Mouse (Mus musculus) heart, postnatal 0 days (tissue): Measurements from ENCODE around the gene Tmsb4x. TPM values are rescaled to one million over a fixed set of nuclear protein-coding genes. Genes with fewer than 3 reads are reported as not detected.

Source experiments
- ATAC-seq: fragments of 200-750 bp; cut with Nextera tagmentation; 2 replicates; pipeline ENCODE4 v1.8.0; 2017; ENCODE audit warnings: low read depth, moderate number of reproducible peaks, moderate library complexity; ENCODE audit not compliant: insufficient read depth
- DNase-seq: peaks from one replicate; pipeline ENCODE4 v3.0.0-alpha.2; 2016; ENCODE audit warnings: low spot score
- H3K27ac ChIP-seq: fragments of 300-500 bp; sonication (generic); 2 replicates; pipeline ENCODE4 v1.5.1; 2014; ENCODE audit warnings: low read depth, mild to moderate bottlenecking
- H3K27me3 ChIP-seq: fragments of 300-500 bp; sonication (generic); 2 replicates; pipeline ENCODE4 v1.6.1; 2014; ENCODE audit warnings: low read length, mixed read lengths; ENCODE audit not compliant: control insufficient read depth, insufficient read depth
- H3K36me3 ChIP-seq: fragments of 300-500 bp; sonication (generic); replicated peaks from 2 replicates; pipeline ENCODE4 v1.6.1; 2014; ENCODE audit warnings: low read length, mixed read lengths; ENCODE audit not compliant: control insufficient read depth, insufficient read depth
- H3K4me1 ChIP-seq: fragments of 300-500 bp; sonication (generic); 2 replicates; pipeline ENCODE4 v1.6.1; 2014; ENCODE audit warnings: antibody characterized with exemption; ENCODE audit not compliant: control insufficient read depth, insufficient read depth
- H3K4me2 ChIP-seq: fragments of 300-500 bp; sonication (generic); 2 replicates; pipeline ENCODE4 v1.6.1; 2014; ENCODE audit warnings: low read depth, mild to moderate bottlenecking, low read length, moderate library complexity
- H3K4me3 ChIP-seq: fragments of 300-500 bp; sonication (generic); 2 replicates; pipeline ENCODE4 v1.5.1; 2014; ENCODE audit warnings: low read depth, low read length
- H3K9ac ChIP-seq: fragments of 300-500 bp; sonication (generic); replicated peaks from 2 replicates; pipeline ENCODE4 v1.6.1; 2014; ENCODE audit warnings: low read depth, low read length, mixed read lengths
- H3K9me3 ChIP-seq: fragments of 300-500 bp; sonication (generic); replicated peaks from 2 replicates; pipeline ENCODE4 v1.6.1; 2016; ENCODE audit warnings: low read length; ENCODE audit not compliant: control insufficient read depth
- CTCF ChIP-seq: IDR thresholded peaks from 2 replicates; pipeline ENCODE4 v1.5.1; 2016; ENCODE audit warnings: antibody characterized with exemption, control low read depth, low read depth
- EP300 ChIP-seq: IDR thresholded peaks from 2 replicates; pipeline ENCODE4 v1.6.1; 2016; ENCODE audit warnings: antibody characterized with exemption, low read depth
- WGBS: fragments of 180-500 bp; shearing (Covaris S2); extraction: QIAGEN DNeasy Blood & Tissue Kit; methylation state at CpG from one replicate; pipeline ENCODE4 v1.1.7; 2014; 5-methylcytosine and 5-hydroxymethylcytosine counted together
- polyA plus RNA-seq: library from polyadenylated mRNA; unstranded; fragments of >200 nt; fragmentation: Nextera tagmentation; extraction: Ambion mirVana; gene quantifications from 2 replicates; pipeline ENCODE4 v1.2.1, GENCODE M21; 2015
- total RNA-seq: library from RNA; depleted of rRNA; stranded (reverse); fragments of >200 nt; gene quantifications from 2 replicates; pipeline ENCODE4 v1.2.3, GENCODE M21; 2014; ENCODE audit warnings: low replicate concordance

The Tmsb4x gene
- total and polyA plus RNA-seq, 2 experiments from 2014 or later = 525 to 2,040 TPM

- H3K36me3 ChIP-seq = 0 out of 2 replicates have a peak, but pooled peaks cover 3% of the 10 kb centered on the region
- no peak overlapping the region for H3K4me3 ChIP-seq
- no peaks in the 10 kb centered on the region for H3K9me3 ChIP-seq
- H3K4me2 ChIP-seq = no peak overlapping the region
- 0 out of 2 replicates have a peak overlapping the region, but pooled peaks have one; percentile 34 for H3K27ac ChIP-seq
- no peaks in the 10 kb centered on the region for H3K27me3 ChIP-seq
- H3K9ac ChIP-seq = no peak overlapping the region
- no peak for ATAC-seq
- WGBS = 44% methylated on average over 9 of the region's 9 CpGs
- DNase-seq = no peak
- TF ChIP-seq EP300 (no peak), CTCF (no peak)
- H3K4me1 ChIP-seq = peaks cover 3% of the 10 kb centered on the region; the same call in 1 of the 2 replicates
Observed at GRCm38 (mm10) chrX:167211871-167212555, 2.9 kb upstream of the Tmsb4x start.

GRCm38 (mm10) chrX:167210319-167210728, 1.2 kb upstream of the Tmsb4x start:
- peak overlapping the region; percentile 76 for H3K4me3 ChIP-seq
- peak overlapping the region; percentile 63 for H3K4me2 ChIP-seq
- H3K9ac ChIP-seq = no peak overlapping the region; the same call in 1 of the 2 replicates

GRCm38 (mm10) chrX:167209828-167210227, 713 bp upstream of the Tmsb4x start:
- H3K27me3 ChIP-seq = no peaks in the 10 kb centered on the region
- 54% methylated on average over 8 of the region's 8 CpGs for WGBS
- DNase-seq = no peak
- H3K36me3 ChIP-seq = peaks cover 9% of the 10 kb centered on the region; the same call in 1 of the 2 replicates
- H3K4me1 ChIP-seq = peaks cover 3% of the 10 kb centered on the region; the same call in 1 of the 2 replicates
- TF ChIP-seq CTCF = no peak
- TF ChIP-seq EP300 = no peak
- H3K4me3 ChIP-seq = peak overlapping the region; percentile 76
- H3K27ac ChIP-seq = peak overlapping the region; percentile 89
- peak overlapping the region; percentile 63 for H3K4me2 ChIP-seq
- ATAC-seq = no peak
- no peaks in the 10 kb centered on the region for H3K9me3 ChIP-seq
- H3K9ac ChIP-seq = peak overlapping the region; percentile 93

More at GRCm38 (mm10) chrX:167210319-167210728, 1.2 kb upstream of the Tmsb4x start:
- peaks cover 9% of the 10 kb centered on the region; the same call in 1 of the 2 replicates for H3K36me3 ChIP-seq
- no peak for TF ChIP-seq EP300
- no peak for TF ChIP-seq CTCF
- H3K27me3 ChIP-seq = no peaks in the 10 kb centered on the region
- H3K9me3 ChIP-seq = no peaks in the 10 kb centered on the region
- H3K27ac ChIP-seq = peak overlapping the region; percentile 89
- H3K4me1 ChIP-seq = peaks cover 3% of the 10 kb centered on the region; the same call in 1 of the 2 replicates
- DNase-seq = peak; percentile 22
- ATAC-seq = no peak
- 17% methylated on average over 6 of the region's 6 CpGs for WGBS

GRCm38 (mm10) chrX:167208506-167208820, 652 bp downstream of the Tmsb4x start:
- H3K36me3 ChIP-seq = peaks cover 9% of the 10 kb centered on the region; the same call in 1 of the 2 replicates
- H3K4me1 ChIP-seq = peaks cover 3% of the 10 kb centered on the region; the same call in 1 of the 2 replicates
- H3K27me3 ChIP-seq = no peaks in the 10 kb centered on the region
- DNase-seq (peak; percentile 28), ATAC-seq (peak; percentile 19; the same call in 1 of the 2 replicates)
- peak overlapping the region; percentile 63 for H3K4me2 ChIP-seq
- TF ChIP-seq EP300 (no peak), CTCF (no peak)
- peak overlapping the region; percentile 89 for H3K27ac ChIP-seq
- peak overlapping the region; percentile 76 for H3K4me3 ChIP-seq
- WGBS = 17% methylated on average over 16 of the region's 16 CpGs
- H3K9ac ChIP-seq = peak overlapping the region; percentile 93
- H3K9me3 ChIP-seq = no peaks in the 10 kb centered on the region

GRCm38 (mm10) chrX:167207741-167208505, 1.2 kb downstream of the Tmsb4x start:
- Histone ChIP-seq H3K27me3 (no peaks in the 10 kb centered on the region), H3K4me1 (peaks cover 3% of the 10 kb centered on the region; the same call in 1 of the 2 replicates), H3K4me2 (peak overlapping the region; percentile 63), H3K9me3 (no peaks in the 10 kb centered on the region), H3K36me3 (peaks cover 9% of the 10 kb centered on the region; the same call in 1 of the 2 replicates), H3K4me3 (peak overlapping the region; percentile 76), H3K27ac (peak overlapping the region; percentile 89), H3K9ac (peak overlapping the region; percentile 93)
- DNase-seq (no peak), ATAC-seq (no peak)
- 20% methylated on average over 25 of the region's 25 CpGs for WGBS
- TF ChIP-seq EP300 (no peak), CTCF (no peak)
